Mouse (Mus musculus): ENCODE results near the gene Pcbp3.

The Pcbp3 gene

DNA sequence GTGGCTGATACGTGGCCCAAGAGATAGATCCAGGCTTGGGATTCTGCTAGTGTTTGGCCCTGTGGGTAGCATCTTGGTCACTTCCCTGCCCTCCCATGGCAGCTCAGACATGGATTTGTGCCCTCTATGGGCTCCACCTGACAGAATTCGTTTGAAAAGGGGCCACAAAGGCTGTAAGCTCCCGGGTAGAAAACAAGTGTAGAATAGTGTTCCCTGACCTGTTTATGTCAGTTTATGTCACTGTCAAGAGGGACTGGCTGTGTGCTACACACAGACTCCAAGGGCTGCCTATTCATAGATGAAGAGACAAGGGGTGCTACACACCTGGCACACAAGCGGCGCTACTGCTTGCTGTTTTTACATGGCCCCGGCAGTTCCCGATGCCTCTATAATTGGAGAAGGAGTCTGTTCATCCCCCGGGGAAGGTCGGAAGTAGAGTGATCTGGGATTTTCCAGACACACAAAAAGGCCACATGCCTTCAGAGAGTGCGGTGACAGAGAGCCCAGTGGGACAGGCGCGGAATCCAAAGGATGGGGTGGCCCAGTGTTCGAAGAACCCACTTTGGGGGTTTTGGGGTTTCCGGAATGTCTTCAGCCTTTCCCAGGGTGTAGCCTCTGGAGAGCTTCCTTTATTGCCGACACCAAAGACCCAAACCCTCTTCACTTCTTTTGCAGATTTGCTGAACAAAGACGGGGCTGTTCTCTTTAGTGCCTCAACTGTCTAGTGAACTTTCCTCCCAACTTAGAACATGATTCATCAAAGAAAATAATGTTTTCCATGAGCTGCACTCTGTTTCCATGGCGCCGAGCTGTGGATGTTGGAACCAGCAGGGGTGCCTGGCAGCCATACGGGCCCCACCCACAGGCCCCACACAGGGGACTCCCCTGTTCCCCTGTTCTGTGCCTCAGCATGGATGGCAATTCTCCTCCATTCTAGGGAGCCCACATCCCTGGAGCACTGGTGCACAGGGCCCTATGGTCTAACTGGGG lies 231.8 kb downstream of the Pcbp3 start:
- DNase-seq = no peak

DNA sequence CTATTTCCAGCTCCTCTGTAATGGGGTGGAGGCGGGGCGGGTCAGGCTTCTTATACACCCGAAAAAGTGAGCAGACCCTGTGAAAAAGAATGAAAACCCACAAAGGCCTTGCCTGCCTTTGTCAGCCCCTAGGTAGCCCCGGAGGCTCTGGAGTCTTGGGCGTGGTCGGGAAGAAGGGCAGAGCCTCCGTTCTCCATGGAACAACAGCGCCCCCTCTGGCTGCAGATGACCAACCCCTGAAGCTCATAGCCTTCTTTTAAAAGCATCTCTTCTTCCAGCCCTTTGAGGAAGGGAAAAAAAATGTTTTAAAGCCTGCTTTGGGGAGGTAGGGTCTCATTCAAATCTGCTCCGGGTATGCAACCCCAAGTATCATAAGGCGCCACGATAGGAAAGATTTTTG lies 233.3 kb downstream of the Pcbp3 start:
- DNase-seq = peak; percentile 74

DNA sequence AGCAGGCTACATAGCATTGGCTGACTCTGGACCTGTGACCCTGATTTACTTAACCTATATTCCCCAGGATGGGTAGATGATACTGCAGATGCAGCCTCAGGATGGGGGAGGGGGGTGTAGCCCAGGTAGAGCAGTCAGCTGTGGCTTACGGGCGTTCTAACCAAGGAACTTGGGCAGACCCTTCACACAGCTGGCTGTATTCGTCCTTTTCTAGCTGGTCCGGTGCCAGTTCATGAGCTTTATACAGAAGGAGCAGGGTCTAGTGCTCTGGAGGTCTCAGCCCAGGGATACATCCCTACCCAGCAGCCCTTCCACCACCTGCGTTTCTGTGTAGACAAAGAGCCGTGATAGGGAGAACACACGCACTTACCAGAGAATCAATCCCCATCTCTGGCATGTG lies 234.4 kb downstream of the Pcbp3 start:
- DNase-seq = no peak

DNA sequence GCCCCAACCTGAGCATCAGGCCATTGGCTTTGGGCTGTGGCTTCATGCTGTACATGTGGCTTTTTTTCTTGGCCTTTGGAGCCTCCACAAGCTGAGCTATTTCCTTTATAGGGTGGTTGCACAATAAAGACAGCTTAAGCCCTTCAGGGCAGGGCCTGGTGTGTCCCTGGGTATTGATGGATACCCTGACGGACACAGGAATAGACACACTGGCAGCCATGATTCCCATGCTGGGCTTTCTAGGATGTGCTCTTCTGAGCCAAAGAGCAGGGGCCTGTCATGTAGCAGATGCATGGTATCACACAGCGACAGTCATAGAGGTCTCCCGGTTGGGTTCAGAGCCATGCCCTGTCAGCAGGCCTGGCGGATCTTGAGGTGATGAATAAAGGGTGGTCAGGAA lies 234.8 kb downstream of the Pcbp3 start:
- no peak for DNase-seq

DNA sequence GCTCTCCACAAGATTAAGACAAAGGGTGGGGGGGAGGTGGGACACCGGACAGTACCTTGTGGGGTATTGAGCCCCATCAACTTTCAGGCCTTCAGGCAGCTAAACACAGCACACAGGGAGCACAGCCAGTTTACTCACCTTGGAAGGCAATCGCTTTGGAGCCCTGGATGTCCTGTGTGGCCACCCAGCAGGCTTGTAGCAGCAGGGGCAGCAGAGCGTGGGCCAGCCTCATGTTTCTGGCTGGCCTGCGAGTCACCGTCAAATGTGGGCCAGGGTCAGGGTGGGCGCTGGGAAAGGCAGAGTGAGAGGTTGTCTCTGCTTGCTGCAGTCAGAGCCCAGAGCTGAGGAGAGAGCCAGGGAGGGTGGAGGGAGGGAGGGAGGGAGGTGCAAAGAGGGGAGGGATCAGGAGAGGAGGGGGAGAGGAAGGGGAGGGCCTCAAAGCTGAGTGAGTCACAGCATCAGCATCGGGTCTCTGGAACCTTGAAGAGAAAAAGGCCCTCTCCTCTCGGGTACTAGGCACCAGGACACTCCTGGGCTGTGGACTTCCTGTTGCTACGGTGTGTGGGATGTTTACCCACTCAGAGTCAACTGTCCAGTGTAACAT lies 235.9 kb downstream of the Pcbp3 start, which contains the start of gene Col6a1:
TSS of gene Col6a1 (minus strand) at position 487 of the 604 bp plus-strand sequence.
- peak; percentile 43 for DNase-seq

DNA sequence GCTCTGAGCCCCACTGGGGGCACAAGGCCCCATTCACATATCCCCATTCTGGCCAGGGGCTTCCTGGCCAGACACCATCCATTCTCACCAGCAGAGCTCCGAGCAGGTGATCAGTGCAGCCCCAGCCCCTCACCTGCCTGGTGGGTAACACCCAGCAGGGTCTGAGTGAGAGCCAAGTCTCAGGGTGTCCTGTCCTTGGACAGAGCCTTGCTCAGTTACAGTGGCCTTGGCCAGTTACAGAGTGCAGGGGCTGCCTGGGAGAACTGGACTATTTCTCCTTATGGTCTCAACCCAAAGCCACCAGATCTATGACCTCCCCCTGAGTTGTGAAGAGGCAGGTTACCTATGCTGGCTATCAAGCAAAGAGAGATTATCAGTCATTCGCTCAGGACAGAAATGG lies 236.6 kb downstream of the Pcbp3 start:
- no peak for DNase-seq

DNA sequence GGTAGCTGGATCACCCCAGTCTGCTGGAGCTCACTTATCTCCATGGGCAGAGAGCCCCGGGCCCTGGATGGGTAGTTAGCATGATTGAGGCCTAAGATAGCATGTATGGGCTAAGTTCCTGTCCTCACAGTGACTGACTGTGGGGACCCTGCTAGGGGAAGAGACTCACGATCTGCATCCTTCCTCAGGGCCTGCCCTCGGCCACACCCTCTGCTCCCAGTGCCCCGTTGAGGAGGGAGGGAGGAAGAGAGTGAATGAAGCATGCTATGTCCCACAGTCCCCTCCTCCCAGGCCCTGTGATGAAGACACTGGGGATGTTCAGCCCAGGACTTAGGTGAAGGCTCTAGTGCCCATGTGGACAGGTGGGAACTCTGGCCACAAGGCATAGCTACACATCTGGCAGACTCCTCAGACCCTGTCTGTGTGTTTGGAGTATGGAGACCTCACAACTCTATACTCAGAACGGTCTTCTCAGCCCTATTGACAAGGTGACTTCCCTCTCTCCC lies 237.4 kb downstream of the Pcbp3 start:
- no peak for DNase-seq

DNA sequence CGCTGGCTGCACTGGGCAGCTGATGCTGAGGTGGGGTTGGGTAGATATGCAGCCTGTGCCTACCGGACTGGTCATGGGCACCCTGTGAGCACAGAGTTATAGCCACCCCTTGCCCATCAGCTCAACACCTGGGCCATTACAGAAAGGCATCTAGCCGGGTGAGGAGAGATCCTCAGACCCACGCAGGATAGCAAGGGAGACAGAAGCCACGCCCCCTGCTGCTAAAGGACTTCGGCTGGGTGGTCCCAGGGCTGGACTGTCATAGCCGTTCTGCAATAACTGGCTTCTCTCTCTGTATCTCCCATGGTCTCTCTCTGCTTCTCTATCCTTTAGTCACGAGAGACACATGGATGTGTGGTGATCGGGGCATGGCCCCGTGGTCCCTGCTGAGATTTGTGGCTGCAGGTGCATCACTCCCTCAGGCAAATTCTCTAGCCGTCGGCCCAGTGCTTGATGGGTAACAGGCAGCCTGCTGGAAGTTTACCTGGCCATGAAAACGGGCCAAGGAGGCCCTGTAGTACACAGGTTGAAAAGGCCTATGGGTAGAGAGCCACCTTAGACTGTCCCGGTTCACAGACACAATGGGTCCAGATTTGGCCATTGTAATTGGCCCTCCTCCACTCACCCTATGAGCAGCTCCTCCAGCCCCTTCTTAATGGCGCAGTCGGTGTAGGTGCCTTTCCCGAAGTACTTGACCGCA lies 238.8 kb downstream of the Pcbp3 start:
- DNase-seq = no peak

DNA sequence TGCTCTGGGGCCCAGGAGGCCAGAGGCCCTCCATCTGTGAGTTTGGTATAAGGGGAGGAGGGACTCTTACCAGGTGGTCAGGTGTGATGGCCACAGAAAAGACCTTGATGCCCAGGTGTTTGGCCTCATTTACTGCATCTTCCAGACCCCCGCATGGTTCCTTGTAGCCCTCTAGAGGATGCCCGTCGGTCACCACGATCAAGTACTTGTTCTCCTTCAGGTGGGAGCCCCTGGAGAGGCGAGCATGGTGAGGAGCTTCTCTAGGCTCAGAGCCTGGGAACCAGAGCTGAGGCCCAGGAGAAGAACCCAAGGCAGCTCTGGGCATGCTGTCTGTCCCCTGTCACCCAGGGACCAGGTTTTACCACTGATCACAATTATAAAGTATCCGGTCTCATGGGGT lies 239.9 kb downstream of the Pcbp3 start:
- DNase-seq = no peak

DNA sequence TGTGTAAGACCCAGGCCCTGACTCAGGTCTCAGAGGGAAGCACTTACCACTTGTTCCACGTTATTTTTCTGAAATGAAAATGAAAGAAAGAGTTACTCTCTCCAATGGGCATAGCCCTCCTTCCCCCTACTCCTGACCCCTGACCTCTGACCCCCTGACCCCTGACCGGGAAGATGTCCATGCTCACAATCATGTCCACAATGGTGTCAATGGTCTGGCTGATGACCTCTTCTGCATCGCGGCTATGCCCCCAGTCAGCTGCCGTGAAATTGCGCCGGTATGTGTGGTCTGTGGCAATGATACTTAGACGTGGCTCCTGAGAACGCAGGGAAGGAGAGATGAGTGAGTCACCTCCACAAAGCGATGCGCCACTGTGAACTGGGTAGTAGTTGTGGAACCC lies 240.5 kb downstream of the Pcbp3 start:
- DNase-seq = no peak

DNA sequence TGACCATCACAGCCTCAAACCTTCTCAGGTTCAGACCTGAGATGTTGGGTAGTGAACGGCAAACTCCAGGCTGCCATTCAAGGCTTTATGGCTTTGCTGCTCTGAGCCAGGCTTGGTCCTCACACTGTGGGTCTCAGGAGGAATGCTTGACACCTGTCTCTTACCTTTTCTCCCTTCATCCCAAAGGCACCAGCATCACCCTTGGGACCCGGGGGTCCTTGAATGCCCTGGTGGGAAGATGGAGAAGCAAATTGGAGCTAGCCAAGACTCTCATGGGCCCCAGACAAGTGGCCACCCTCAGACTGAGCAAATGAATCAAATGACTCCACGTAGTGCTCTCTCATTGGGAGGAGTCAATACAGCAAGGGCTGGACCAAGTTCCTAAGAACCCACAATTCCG lies 244.1 kb downstream of the Pcbp3 start:
- DNase-seq = no peak

DNA sequence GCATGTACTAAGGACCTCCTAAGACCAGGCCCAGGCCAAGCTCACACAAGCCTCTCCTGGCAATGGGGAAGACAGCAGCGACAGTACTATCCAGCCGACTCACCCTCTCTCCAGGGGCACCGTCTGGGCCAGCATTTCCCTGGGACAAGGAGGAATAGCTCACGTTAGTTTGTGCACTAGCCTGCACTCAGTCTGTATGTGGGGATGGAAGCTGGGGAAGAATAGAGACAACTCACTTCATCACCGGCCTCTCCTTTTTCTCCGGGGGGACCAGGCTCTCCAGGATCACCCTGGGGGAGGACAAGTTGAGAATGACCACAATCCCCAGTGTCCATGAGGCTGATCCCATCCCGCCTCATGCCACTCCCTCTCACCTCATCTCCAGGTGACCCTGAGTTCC lies 244.7 kb downstream of the Pcbp3 start:
- no peak for DNase-seq

DNA sequence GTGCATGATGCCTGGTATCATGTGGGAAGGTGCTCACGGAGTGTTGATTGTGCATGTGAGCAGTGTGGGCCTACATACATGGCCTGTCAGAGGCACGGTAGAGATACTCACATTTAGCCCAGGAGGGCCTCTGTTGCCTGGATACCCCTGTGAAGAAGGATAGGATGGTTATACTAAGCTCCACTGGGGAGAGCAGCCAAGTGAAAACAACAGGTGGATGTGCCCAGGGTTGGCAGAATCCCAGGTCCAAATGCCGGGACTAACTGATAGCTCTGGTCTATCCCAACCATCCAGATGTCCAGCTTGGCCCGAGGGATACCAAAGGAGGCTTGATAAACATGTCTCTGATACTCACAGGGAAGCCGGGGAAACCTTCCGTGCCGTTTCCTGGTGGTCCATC lies 247.4 kb downstream of the Pcbp3 start:
- no peak for DNase-seq

DNA sequence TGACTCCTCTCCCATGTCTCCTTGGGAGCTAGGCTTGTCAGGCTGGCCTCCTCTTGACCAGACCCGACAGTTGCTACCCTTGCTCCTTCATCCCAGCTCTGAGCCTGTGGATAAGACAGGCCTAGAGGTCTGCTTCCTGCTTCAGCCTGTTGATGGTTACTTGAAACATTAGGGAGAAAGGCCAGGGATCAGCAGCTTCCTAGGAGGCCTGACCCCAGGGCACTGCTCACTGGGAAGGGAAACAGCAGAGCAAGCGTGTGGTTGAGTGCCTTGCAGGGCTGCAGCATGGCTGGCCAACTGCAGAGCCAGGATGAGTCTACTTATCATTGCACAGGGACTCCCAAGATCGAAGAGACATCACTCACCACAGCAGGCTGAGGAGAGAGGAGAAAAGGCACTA lies 249.2 kb downstream of the Pcbp3 start:
- no peak for DNase-seq
